Mouse (Mus musculus): ENCODE data around the gene Sgpp2.

GRCm38 (mm10) chr1:78318089-78318760 is 8.1 kb downstream of the Sgpp2 start:
- TF ChIP-seq CTCF (IDR thresholded peaks at IDR 0.05; ENCODE audit: borderline replicate concordance, insufficient read depth, low read depth, low read length) (no peak), POLR2A (IDR thresholded peaks at IDR 0.05; ENCODE audit: borderline replicate concordance, insufficient read depth, low read length) (no peak)
